Mouse (Mus musculus) CH12.LX (cell line): ENCODE measurements around the gene Pcolce.

Experiments
- BHLHE40 ChIP-seq: IDR thresholded peaks from 2 replicates; pipeline ENCODE4 v1.6.1; 2011; ENCODE audit warnings: mild to moderate bottlenecking, low read depth, low read length, improper control_type of control experiment
- CHD2 ChIP-seq: IDR thresholded peaks from 2 replicates; pipeline ENCODE4 v1.6.1; 2011; ENCODE audit warnings: low read length, improper control_type of control experiment
- CTCF ChIP-seq, 2 experiments: IDR thresholded peaks in 1 of 2; conservative IDR thresholded peaks in 1 of 2; 2 replicates each; pipeline ENCODE4 v1.5.1; 2011 to 2012; ENCODE audit warnings: low read depth in 2 of 2, low read length in 2 of 2, improper control_type of control experiment in 1 of 2, inconsistent platforms in 1 of 2, mild to moderate bottlenecking in 1 of 2, moderate library complexity in 1 of 2
- EP300 ChIP-seq: IDR thresholded peaks from 2 replicates; pipeline ENCODE4 v1.6.1; 2011; ENCODE audit warnings: low read length, improper control_type of control experiment
- ETS1 ChIP-seq: conservative IDR thresholded peaks from 2 replicates; pipeline ENCODE4 v1.6.1; 2012; ENCODE audit warnings: low read depth, mild to moderate bottlenecking, inconsistent platforms, low read length, improper control_type of control experiment, moderate library complexity
- POLR2A ChIP-seq: IDR thresholded peaks from 2 replicates; pipeline ENCODE4 v1.6.1; 2011; ENCODE audit warnings: low read depth, mild to moderate bottlenecking, improper control_type of control experiment, low read length
- RAD21 ChIP-seq: IDR thresholded peaks from 2 replicates; pipeline ENCODE4 v1.6.1; 2011; ENCODE audit warnings: low read depth, mild to moderate bottlenecking, low read length, improper control_type of control experiment, moderate library complexity
- TCF12 ChIP-seq: IDR thresholded peaks from 2 replicates; pipeline ENCODE4 v1.6.1; 2014; ENCODE audit warnings: low read depth, mild to moderate bottlenecking, inconsistent platforms, low read length, improper control_type of control experiment
- USF1 ChIP-seq: IDR thresholded peaks from 2 replicates; pipeline ENCODE4 v1.6.1; 2014; ENCODE audit warnings: low read depth, mild to moderate bottlenecking, inconsistent platforms, low read length, improper control_type of control experiment

DNA sequence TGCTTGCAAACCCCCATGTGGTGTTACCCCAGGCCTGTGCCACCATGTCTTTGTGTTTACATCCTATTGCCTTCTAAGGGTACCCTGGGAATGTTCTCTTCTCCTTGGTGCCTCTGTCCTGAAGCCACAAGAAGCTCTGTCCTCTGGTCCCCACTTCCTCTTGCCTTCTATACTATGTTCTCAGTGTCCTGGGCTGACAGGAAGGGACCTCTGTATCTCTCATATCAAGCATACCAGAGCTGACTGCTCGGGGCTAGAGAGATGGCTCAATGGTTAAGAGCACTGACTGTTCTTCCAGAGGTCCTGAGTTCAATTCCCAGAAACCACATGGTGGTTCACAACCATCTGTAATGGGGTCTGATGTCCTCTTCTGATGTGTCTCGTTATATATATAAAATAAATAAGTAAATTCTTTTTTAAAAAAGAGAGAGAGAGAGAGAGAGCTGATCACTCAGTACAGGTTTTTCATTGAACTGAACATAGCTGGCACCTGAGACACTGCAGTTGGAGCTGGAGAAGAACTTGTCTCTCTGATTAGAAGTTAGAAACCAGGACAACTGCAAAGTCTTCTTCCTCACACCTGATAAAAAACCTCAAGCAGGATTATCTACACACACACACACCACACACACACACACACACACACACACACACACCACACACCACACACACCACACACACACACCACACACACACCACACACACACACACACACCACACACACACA is 15.3 kb downstream of the Pcolce start:
- TF ChIP-seq CTCF (conservative IDR thresholded peaks at IDR 0.05 in 1 of 2, IDR thresholded peaks at IDR 0.05 in 1 of 2; ENCODE audit: low read depth in 2 of 2, low read length in 2 of 2): no peak
- no peak for TF ChIP-seq POLR2A
- no peak for TF ChIP-seq ETS1
- TF ChIP-seq USF1: no peak
- no peak for TF ChIP-seq TCF12
- no peak for TF ChIP-seq EP300
- no peak for TF ChIP-seq BHLHE40
- no peak for TF ChIP-seq CHD2
- no peak for TF ChIP-seq RAD21
